Mouse (Mus musculus): ENCODE results near the gene Mapk11. TPM values are rescaled to one million over a fixed set of nuclear protein-coding genes. Genes with fewer than 3 reads are reported as not detected.

Gene Mapk11
- total and polyA plus RNA-seq, 2 experiments from 2014 or later = 1.0 to 2.6 TPM

DNA sequence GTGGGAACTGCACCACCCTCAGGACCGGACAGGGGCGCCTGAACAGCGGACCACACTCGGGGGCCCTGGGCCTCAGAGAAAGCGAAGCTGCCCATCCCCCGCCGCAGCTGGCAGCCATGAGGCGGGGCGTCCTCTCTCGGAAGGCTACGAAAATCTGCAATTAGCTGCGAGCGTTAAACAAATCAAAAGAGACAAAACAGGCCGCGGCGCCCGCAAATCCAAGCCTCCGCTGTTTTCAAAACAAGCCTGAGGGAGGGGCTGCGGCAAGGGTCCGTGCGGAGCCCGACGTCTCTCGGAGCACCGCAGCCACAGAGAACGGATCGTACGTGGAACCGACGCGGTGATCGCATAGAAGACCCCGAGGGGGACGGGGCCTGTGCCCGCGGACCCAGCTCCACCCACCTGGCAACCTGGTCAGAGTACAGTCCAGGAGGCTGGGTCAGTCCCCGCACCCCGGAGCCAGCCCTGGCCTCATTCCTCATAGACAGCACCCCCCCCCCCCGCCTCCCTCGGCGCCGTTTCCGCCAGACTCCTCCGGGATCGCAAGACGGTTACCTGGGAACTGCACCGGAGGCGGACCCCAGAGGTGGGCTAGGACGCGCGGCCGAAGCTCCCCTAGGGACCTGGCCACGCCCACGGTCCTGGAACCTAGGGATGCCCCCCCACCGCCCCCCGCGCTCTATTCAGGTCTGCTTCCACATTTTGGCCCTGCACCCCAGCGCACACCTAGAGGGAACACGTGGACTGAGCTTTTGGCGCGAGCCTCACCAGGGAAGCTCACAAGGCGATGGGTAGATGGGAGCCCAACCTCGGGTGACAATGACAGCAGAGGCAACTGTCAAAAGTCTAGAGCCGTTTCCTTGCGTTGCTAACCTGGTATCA, 23.8 kb upstream of the Mapk11 start:
- peak overlapping the region; percentile 65 for H3K27ac ChIP-seq (ENCODE audit: low read depth)
- peak overlapping the region; percentile 93 for H3K4me2 ChIP-seq (ENCODE audit: low read depth, low read length)
- H3K27me3 ChIP-seq (ENCODE audit: control insufficient read depth, insufficient read depth, low read length) = no peaks in the 10 kb centered on the region
- peaks cover 88% of the 10 kb centered on the region for H3K4me1 ChIP-seq (ENCODE audit: control insufficient read depth, insufficient read depth)
- WGBS = 1% methylated on average over 64 of the region's 65 CpGs
- TF ChIP-seq EP300 (IDR thresholded peaks at IDR 0.05; ENCODE audit: low read depth) = no peak
- no peak; the same call in 1 of the 2 replicates for TF ChIP-seq CTCF (IDR thresholded peaks at IDR 0.05; ENCODE audit: low read depth)
- H3K9ac ChIP-seq (replicated peaks; ENCODE audit: low read depth, low read length) = peak overlapping the region; percentile 64
- peak overlapping the region; percentile 62 for H3K4me3 ChIP-seq (ENCODE audit: low read depth, low read length)
- no peaks in the 10 kb centered on the region for H3K36me3 ChIP-seq (replicated peaks; ENCODE audit: control insufficient read depth, insufficient read depth, low read length)
- no peaks in the 10 kb centered on the region for H3K9me3 ChIP-seq (replicated peaks; ENCODE audit: control insufficient read depth, low read length)
- no peak for DNase-seq (ENCODE audit: low spot score)
- no peak for ATAC-seq (ENCODE audit: insufficient read depth, low read depth)

DNA sequence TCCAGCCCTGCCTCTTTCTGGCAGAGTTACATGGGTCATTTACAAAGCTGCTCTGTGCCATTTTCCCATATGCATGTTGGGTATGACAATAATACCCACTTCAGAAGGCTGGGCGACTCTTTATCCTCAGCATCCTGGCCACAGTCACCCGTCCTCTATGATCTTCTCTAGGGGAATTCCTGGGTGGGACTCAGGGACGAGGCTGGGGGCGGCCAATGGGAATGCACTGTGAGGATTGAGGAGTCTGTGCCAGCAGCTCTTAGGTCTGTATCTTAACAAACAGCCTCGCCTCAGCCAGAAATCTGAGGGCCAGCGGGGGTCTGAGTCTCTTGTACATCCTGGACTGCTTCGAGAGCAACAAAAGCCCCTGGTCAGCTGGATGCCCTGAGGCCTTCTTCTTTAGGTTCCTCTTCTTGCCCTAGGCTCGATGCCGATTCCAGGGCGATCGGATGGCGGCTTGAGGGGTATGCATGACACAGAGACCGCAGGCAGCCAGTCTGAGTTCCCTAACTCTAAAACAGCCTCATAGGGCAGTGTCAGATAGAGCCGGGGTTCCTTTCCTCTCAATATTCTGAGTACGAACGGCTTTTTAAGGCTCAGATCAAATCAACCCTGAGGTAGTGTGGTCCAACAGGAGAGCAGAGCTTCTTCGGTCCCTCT, 23.0 kb upstream of the Mapk11 start:
- Histone ChIP-seq H3K9ac (replicated peaks; ENCODE audit: low read depth, low read length) (peak overlapping the region; percentile 64), H3K4me2 (ENCODE audit: low read depth, low read length) (peak overlapping the region; percentile 93), H3K27ac (ENCODE audit: low read depth) (peak overlapping the region; percentile 65), H3K36me3 (replicated peaks; ENCODE audit: control insufficient read depth, insufficient read depth, low read length) (peaks cover 8% of the 10 kb centered on the region), H3K4me1 (ENCODE audit: control insufficient read depth, insufficient read depth) (peaks cover 79% of the 10 kb centered on the region), H3K9me3 (replicated peaks; ENCODE audit: control insufficient read depth, low read length) (no peaks in the 10 kb centered on the region), H3K27me3 (ENCODE audit: control insufficient read depth, insufficient read depth, low read length) (no peaks in the 10 kb centered on the region), H3K4me3 (ENCODE audit: low read depth, low read length) (peak overlapping the region; percentile 62)
- ATAC-seq (ENCODE audit: insufficient read depth, low read depth) (no peak), DNase-seq (ENCODE audit: low spot score) (no peak)
- 35% methylated on average over 17 of the region's 17 CpGs for WGBS
- no peak for TF ChIP-seq CTCF (IDR thresholded peaks at IDR 0.05; ENCODE audit: low read depth)
- no peak; the same call in 1 of the 2 replicates for TF ChIP-seq EP300 (IDR thresholded peaks at IDR 0.05; ENCODE audit: low read depth)

DNA sequence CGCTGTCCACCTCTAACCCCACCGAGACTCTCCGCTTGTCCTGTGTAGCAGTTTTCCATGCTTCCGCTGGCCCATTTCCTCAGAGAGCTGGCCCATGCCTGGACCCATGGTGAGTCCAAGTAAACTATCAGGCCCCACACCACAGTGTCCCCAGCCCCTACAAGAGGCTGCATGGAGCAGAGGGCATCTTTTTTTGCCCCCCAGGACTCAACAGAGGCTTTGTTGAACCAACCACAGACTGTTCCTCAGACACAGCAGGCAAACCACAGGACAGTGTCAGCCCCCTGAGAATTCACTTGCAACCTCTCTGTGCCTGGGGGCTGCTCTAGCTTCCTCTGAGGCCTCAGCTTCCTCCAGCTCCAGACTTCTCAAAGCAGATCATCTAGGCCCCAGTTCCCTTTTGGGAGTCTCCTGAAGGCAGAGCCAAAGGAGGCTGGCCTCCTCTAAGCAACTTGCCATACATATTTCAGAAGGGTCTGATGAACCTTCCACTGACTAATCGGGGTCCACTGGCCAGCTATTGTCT, 22.2 kb upstream of the Mapk11 start:
- WGBS = 83% methylated on average over 5 of the region's 5 CpGs
- ATAC-seq (ENCODE audit: insufficient read depth, low read depth) (no peak), DNase-seq (ENCODE audit: low spot score) (no peak)
- no peak overlapping the region for H3K9ac ChIP-seq (replicated peaks; ENCODE audit: low read depth, low read length)
- H3K4me3 ChIP-seq (ENCODE audit: low read depth, low read length) = no peak overlapping the region
- H3K4me2 ChIP-seq (ENCODE audit: low read depth, low read length) = no peak overlapping the region
- peaks cover 17% of the 10 kb centered on the region for H3K36me3 ChIP-seq (replicated peaks; ENCODE audit: control insufficient read depth, insufficient read depth, low read length)
- no peaks in the 10 kb centered on the region for H3K9me3 ChIP-seq (replicated peaks; ENCODE audit: control insufficient read depth, low read length)
- H3K27ac ChIP-seq (ENCODE audit: low read depth) = no peak overlapping the region
- H3K27me3 ChIP-seq (ENCODE audit: control insufficient read depth, insufficient read depth, low read length) = no peaks in the 10 kb centered on the region
- H3K4me1 ChIP-seq (ENCODE audit: control insufficient read depth, insufficient read depth) = peaks cover 71% of the 10 kb centered on the region
- TF ChIP-seq CTCF (IDR thresholded peaks at IDR 0.05; ENCODE audit: low read depth) (no peak), EP300 (IDR thresholded peaks at IDR 0.05; ENCODE audit: low read depth) (no peak)

DNA sequence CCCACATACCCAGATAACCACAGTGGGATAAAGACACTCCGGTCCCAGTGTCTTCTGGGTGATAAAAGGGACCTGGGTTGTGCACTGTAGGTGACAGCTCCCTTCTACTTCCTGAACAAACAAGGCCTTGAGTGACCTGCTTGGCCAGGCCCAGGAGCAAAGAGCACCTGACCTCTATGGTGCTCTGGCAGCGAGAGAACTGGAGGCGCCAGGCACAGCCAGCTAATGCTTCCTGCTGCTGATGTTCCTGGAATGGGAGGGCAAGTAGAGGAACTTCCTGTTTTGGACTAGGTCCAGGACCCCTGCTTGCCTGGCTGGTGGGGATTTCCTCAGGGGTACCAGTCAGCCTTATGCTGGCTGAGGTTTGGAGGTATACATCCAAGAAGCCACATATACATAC, 20.7 kb upstream of the Mapk11 start:
- Histone ChIP-seq H3K4me3 (ENCODE audit: low read depth, low read length) (no peak overlapping the region), H3K4me2 (ENCODE audit: low read depth, low read length) (0 out of 2 replicates have a peak overlapping the region, but pooled peaks have one; percentile 19), H3K4me1 (ENCODE audit: control insufficient read depth, insufficient read depth) (peaks cover 56% of the 10 kb centered on the region), H3K9ac (replicated peaks; ENCODE audit: low read depth, low read length) (no peak overlapping the region), H3K9me3 (replicated peaks; ENCODE audit: control insufficient read depth, low read length) (no peaks in the 10 kb centered on the region), H3K27ac (ENCODE audit: low read depth) (peak overlapping the region; percentile 92), H3K27me3 (ENCODE audit: control insufficient read depth, insufficient read depth, low read length) (no peaks in the 10 kb centered on the region), H3K36me3 (replicated peaks; ENCODE audit: control insufficient read depth, insufficient read depth, low read length) (peaks cover 32% of the 10 kb centered on the region)
- peak; percentile 24 for ATAC-seq (ENCODE audit: insufficient read depth, low read depth)
- TF ChIP-seq CTCF (IDR thresholded peaks at IDR 0.05; ENCODE audit: low read depth) = no peak
- TF ChIP-seq EP300 (IDR thresholded peaks at IDR 0.05; ENCODE audit: low read depth) = no peak
- 11% methylated on average over 3 of the region's 3 CpGs for WGBS
- DNase-seq (ENCODE audit: low spot score) = no peak

DNA sequence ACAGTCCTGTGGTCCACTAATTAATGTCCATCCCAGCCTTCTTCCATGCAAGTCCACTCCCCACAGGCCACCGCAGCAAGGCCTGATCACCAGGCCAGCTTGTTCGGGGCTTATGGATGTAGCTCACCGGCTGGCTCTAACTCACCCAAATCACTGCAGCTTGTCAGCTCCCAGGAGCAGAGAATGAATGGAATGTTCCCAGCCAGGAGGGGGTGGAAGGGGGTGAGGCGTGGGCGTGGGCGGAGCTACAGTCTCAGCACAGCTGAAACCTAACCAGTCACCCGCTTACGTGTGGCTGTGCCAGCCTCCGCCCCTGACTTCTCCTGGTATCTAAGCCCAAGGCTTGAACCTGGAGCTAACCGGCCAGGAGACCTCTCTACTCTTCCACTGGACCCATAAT, 20.0 kb upstream of the Mapk11 start:
- peak overlapping the region; percentile 32; the same call in 1 of the 2 replicates for H3K9ac ChIP-seq (replicated peaks; ENCODE audit: low read depth, low read length)
- TF ChIP-seq EP300 (IDR thresholded peaks at IDR 0.05; ENCODE audit: low read depth) (peak; percentile 54; the same call in 1 of the 2 replicates), CTCF (IDR thresholded peaks at IDR 0.05; ENCODE audit: low read depth) (no peak)
- H3K36me3 ChIP-seq (replicated peaks; ENCODE audit: control insufficient read depth, insufficient read depth, low read length) = peaks cover 38% of the 10 kb centered on the region
- peak overlapping the region; percentile 92 for H3K27ac ChIP-seq (ENCODE audit: low read depth)
- H3K4me1 ChIP-seq (ENCODE audit: control insufficient read depth, insufficient read depth) = peaks cover 49% of the 10 kb centered on the region
- peak overlapping the region; percentile 48 for H3K4me2 ChIP-seq (ENCODE audit: low read depth, low read length)
- peak; percentile 95 for DNase-seq (ENCODE audit: low spot score)
- no peaks in the 10 kb centered on the region for H3K27me3 ChIP-seq (ENCODE audit: control insufficient read depth, insufficient read depth, low read length)
- ATAC-seq (ENCODE audit: insufficient read depth, low read depth) = peak; percentile 94
- H3K9me3 ChIP-seq (replicated peaks; ENCODE audit: control insufficient read depth, low read length) = no peaks in the 10 kb centered on the region
- 10% methylated on average over 10 of the region's 10 CpGs for WGBS
- peak overlapping the region; percentile 9; the same call in 1 of the 2 replicates for H3K4me3 ChIP-seq (ENCODE audit: low read depth, low read length)

Data from heart, postnatal 0 days (tissue).